Mouse (Mus musculus): ENCODE results near the gene Iqcn.

Gene Iqcn

DNA sequence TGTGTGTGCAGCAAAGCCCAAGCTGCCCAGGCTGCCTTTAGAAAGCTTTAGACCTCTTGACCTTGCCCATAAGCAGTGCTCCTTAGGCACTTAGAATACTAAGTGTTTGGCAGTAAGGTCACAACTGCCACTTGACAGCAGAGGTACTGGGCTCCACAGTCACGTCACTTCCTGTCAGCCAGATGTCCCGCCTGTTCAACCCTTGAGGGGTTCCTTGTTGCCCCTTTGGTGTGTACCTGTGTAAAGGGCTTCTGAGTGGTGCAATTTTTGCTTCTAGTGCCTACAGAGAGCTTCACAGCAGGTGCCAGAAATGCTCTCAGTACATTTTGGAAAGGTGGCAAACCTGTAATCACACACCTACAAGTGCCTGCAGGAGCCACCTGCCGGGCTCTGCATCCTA is 35.0 kb downstream of the Iqcn start:
- peak; percentile 84 to 91 for DNase-seq

DNA sequence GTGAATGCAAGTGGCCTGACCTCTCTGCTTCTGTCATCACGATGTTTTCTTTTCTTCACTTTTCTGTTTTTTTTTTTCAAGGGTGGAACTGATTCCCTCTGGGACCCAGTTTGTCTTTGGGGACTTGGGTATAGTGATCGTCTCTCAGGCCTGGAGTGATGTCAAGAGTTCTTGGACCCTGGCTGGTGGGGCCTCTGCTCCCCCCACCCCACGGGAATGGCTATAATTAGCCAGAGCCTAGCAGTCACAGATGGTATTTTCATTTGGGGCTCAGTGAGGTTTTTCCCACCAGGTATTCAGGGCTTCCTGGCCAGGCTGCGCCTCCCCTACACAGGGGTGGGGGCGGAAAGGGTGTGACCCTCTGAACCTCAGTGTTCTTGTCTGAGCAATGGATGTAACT is 38.4 kb downstream of the Iqcn start:
- DNase-seq, result no peak

DNA sequence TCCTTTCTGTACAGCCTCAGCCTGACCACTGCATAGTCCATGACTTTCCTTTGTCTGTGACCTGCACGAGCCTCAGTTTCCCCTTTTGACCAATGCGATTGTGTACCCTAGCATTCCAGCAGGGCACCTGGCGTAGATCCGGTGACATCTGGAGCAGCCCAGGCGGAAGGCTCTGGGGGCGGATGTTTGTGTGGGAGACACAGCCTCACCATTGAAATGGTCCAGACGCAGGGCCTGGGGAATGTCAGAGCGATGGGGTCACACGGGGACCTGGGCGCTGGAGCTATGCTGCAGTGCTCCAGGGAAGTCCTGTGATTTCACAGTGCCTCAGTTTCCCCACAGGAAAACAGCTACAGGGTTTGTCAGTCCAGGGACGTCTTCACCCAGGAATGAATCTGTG is 38.9 kb downstream of the Iqcn start:
- DNase-seq, result no peak

DNA sequence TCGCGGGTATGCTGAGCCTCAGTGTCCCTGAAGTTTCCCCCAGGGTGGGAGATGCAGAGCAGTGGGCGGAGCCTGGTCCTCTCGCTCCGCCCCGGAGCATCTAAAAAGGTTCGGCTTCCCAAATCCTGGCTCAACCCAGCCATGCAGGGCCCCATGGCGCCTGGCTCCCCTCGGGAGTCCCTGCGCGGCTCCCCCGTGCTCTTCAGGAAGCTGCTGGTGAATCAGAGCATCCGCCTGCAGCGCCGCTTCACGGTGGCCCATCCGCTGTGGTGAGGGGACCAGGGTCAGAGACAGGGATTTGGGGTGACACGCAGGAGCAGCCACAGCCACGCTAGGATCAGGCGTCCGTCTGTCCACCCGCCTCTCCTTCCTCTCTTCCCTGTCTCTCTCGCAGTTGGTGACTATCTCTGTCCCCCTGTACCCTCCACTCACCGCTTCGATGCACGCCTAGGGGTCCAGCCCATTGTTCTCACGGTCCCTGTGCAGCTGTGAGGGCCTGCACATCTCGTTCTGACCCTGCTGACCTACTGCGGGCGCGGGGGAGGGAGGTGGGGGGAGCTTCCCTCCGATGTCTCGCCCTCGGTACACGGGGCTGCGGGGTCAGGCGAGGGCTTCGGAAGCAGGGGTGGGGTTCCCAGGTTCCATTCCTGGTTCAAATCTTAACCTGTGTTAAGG is 39.9 kb downstream of the Iqcn start:
- no peak for DNase-seq

DNA sequence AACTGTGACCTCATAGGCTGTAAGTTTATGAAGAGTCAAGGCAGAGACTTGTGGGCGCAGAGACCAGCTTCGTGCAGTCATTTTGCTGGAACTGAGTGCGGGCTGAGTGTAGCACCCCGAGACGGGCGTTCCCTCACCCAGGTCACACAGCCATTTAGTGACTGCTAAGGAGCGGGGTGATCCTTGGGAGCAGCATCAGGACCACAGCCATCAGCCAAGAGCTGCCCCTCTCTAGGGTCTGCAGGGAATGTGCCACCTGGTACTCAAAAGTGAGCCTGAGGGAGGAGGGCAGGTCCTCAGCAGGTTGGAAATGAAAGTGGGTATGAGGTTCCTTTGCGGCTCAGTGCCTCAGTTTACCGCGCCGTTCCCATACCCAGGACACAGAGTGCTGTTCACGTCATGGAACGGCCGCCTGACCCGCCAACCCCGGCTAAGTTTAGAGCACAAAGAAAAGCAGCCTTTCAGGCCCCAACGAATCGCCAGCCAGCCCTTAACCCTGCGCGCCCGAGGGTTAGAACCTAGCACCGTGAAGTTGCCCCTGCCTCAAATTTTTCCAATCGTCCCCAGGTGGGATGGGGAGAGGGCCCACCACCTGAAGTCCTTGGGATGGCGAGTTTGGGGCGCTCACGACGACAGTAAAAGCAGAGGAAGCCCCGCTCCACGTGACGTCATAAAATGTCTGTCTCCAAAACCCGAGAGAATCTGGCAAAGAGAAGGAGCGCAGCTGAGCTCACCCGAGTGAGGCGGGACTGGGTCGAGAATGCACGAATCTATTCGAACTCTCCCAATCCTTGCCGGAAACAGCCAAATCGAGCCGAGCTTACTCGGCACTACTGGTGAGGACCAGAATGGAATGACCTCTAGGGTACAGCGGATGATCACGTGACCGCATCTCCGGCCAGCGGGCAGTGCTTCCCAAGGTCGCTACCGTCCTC is 40.7 kb downstream of the Iqcn start:
- peak; percentile 71 to 81 for DNase-seq

DNA sequence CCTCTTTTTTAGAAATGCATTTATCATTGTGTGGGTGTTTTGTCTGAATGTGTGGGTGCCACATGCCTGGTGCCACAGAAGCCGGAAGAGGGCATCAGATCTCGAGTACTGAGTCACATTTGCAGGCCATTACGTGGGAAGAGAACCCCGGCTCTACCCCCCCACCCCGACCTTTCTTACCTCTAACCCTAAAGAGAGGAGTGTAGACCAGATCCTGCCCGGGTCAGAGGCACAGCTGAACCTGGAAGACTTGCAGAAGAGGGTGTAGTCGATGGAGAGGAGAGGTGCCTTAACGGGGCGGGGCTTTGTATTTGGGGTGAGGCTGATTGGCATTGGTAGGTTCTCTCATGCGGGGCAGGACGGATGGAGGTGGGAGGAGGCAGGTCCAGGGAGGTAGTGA is 41.5 kb downstream of the Iqcn start:
- no peak for DNase-seq

DNA sequence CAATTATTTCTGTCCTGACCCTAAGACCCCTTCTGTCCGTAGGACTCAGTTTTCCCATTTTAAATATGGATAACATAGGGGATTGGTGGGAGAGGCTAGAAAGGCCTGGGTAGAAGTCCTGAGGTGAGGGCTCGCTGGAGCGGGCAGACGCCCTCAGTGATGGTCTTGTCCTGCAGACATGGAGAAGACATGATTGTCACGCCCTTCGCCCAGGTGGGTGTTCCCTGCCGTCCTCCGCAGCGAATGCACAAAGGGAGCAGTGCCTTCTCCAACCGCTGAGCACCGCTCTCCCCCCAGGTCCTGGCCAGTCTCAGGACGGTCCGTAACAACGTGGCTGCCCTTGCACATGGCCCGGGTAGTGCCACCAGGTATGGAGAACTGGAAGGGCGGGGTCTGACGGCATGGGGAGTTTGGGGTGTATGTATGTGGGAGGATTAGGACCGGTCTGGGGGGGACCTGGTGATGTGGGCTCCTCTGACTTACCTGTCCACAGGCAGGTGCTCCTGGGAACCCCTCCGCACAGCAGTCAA is 42.5 kb downstream of the Iqcn start:
- DNase-seq, result no peak

DNA sequence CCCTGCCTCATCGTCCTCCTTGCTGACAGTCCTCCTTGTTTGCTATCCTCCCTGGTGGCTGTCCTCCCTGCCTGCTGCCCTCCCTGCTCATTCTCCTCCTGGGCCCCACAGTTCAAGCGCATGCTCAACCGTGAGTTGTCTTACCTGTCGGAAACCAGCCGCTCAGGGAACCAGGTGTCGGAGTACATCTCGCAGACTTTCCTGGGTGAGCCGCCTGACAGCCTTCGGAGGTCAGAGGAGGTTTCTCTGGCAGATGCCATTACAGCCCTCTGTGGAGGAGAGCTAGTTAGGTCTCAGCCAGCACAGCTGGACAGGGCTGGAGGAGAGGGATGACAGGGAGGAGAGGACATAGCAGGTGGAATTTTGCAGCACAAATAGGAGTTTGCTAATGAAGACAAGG is 43.4 kb downstream of the Iqcn start:
- DNase-seq, result no peak

DNA sequence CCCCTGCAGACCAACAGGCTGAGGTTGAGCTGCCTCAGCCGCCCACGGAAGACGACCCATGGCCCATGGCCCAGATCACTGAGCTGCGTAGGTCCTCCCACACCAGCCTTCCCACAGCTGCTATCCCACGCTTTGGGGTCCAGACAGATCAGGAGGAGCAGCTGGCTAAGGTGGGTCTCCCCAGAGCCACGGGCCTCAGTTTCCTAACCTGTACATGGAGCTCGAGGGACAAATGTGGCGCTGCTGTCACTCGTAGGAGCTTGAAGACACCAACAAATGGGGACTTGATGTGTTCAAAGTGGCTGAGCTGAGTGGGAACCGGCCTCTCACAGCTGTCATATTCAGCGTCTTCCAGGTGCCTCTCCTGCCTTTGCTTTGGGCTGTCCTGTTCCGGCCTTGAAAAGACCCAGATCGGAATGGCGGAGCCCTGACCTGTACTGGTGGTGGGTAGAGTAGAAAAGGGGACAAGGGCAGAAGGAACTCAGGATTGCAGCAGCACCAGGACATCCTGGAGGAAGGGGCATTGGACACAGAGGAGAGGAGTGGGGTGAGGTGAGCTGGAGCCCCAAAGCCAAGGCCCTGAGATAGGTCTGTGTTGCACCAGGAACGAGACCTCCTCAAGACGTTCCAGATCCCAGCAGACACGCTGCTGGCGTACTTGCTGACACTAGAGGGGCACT is 44.1 kb downstream of the Iqcn start:
- no peak for DNase-seq

DNA sequence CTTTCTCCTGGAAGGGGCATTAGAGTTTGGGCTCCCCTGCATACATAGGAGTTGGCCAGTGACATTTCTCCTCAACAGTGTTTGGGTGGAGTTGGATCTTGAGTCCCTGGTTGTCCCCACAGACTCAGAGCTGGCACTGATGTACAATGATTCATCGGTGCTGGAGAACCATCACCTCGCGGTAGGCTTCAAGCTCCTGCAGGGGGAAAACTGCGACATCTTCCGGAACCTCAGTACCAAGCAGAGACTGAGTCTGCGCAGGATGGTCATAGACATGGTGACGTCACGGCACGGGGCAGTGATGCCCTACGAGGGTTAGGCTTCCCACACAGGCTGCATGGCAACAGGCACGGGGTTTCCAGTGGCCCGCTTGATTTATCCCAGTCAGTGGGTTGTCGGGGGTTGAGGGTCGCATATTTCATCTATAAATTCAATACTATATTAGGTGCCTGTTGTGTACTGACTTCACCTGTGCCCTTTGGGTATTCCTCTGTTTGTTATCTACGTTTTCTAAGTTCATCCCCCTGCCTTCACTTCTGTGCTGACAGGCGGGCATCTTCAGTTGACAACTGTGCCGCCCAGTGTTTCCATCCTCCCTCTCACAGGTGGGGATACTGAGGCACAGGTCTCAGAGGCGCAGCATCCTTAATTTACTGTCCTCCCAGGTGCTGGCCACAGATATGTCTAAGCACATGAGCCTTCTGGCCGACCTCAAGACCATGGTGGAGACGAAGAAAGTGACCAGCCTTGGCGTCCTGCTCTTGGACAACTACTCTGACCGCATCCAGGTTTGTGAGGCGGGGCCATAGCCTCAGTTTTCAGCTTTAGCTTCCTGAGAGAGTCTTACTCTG is 45.2 kb downstream of the Iqcn start:
- no peak for DNase-seq

DNA sequence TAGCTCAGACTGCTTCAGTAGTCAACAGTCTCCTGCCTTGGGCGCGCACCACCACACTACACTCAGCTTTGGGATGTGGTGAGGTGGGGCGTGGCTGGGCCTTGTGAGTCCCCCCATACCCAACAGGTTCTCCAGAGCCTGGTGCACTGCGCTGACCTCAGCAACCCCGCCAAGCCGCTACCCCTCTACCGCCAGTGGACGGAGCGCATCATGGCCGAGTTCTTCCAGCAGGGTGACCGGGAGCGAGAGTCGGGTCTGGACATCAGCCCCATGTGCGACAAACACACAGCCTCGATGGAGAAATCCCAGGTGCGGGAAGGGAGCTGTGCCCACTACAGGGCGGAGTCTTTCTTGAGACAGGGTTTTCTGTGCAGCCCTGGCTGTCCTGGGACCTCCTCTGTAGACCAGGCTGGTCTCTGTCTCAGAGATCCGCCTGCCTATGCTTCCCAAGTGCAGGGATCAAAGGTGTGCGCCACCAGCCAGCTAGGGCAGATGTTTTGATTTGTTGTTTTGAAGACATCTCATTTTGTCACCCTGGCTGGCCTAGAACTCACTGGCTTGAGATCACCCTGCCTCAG is 45.9 kb downstream of the Iqcn start:
- no peak for DNase-seq

DNA sequence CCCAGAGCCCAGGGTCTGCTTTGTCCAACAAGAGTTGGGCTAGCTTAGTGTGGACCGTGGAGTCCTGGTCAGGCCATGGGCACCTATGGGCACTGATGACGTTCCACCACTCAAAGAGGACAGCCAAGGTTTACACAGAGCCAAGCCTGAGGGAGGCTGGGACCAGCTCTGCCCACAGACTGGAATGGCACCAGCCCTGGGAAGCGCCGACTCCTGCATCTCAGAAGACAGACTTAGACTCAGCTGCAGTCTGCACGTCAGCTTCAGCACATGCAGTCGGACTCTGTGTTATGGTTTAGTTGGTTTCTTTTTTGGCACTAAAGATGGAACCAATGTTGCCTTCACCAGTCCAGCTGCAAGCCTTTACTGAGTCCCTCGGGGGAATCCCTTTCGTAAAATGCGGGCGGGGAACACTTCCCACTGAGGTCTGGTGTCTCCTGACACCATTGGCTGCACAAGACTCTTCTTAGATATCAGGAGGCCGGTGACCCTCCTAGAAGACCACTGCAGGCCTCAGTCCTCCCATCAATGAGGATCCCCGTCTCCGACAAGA is 46.9 kb downstream of the Iqcn start:
- DNase-seq, result no peak

DNA sequence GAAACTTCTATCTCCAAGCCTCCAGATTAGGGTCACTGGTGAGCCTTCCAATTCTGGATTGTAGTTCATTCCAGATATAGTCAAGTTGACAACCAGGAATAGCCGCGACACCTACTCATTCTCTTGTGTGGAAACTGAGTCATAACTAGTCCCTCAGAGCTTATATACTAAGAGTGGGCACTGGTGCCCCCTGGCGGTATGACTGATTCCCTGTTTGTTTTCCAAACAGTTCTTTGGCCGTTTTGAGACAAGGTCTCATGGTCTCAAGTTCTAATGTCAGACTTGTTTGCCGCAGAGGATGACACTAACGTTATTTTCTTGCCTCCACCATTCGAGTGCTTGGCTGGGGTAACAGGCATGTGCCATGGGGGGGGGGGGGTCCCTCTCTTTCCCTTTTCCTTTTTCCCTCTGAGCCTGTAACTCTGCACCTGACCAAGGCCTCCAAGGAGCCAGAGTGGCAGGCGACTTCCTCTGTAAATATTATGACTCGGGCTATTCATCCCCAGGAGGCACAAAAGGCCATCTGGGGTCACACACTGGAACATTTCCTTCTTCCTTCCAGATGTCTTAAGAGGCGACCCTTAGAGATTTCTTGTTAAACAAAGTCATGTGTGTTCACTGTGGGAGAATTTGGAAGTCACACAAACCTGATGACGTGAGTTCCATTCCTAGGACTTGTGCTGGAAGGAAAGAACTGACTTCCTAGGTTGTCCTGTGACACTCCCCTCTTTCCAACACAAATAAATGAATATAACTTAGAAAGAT is 48.9 kb downstream of the Iqcn start:
- peak; percentile 90 to 94 for DNase-seq

DNA sequence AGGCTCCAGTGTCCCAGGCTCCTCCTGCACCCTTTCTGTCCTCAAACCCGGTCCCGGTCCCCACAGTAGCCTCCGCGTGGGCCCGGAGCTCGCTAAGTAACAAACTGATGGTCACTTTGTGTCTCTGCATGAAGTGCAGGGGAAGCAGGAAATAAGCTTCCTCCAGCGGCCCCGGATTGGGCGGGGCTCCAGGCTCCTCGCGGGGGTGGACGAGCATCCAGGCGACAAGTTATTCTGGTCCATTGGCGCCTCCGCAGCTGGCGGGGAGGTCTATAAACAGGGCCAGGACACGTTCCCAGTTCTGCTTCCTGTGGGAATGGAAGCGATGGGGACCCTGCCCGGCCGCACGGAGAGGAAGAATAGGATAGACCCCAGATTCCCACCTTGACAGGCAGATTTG is 49.9 kb downstream of the Iqcn start:
- DNase-seq, result peak; percentile 91 to 95

DNA sequence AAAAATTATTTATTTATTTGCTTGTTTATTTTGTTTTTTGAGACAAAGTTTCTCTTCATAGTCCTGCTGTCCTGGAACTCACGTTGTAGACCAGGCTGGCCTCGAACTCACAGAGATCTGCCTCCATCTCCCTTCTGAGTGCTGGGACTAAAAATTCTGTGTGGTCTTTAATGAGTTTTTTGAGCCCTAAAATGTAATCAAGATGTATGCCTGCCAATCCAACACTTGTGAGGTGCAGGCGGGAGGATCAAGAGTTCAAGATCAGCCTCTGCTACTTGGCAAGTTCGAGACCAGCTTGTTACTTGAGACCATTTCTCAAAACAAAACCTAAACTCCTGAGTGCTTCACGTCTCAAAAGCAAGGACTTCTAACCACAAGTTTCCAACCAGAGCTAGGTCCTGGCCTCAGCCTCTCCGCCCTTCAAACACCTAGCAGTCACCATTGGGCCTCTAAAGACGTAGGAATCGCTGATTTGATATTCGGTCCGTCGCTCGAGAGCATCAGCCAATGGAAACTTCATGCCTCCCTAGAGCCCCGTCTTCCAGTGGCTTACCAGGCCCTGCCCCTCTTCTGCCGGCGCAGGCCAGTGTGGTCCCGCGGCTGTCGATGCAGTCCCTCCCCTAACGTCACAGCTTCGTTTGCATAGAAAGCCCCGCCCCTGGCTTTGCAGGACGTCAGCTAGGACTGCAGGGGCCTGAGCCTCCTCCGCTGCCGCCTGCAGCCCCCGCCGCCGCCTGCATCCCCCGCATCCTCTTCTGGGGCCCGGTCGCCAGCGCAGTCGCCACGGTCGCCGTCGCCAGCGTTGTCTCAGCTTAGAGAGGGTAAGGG is 51.0 kb downstream of the Iqcn start, which contains the start of gene Rab3a:
Gene Rab3a, plus strand, starts transcription at position 637 of the 828 bp plus-strand sequence.
- peak; percentile 99 for DNase-seq

DNA sequence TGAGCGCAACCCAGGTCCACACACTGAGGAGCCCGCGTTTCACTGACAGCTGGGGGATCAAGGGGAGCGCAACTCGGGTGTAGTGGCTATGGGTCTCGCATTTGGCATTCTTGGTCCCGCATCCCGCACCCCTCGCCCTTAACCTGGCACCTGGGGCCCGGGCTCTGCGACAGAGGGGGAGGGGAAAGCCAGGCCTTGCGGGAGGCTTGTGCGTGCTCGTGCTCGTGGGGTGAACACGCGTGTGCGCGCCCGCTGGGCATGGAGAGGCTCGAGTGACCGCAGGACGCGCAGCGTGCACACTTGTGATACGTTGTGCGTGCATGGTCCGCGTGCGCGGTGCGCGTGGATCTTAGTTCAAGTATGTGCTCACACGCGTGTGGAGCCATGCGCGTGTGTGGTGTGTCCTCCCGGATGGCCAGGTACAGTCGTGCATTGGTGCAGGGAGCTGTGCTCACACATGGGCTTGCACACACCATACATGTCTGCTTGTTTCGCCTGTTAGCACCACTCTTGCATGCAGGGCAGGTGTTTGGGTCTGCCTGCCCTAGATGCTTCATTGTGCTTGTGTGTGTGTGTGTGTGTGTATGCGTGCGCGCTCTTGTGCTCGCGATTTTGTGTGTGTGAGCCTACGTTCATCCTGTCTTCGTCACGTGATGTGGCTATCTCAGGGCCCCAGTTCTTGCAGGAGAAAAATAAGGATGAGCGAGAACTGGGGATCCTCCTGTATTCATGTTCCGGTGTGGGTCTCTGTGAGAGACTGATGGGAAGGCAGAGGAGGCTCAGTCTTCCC is 51.8 kb downstream of the Iqcn start:
- DNase-seq, result peak in 1 of 2 experiments; percentile 62

DNA sequence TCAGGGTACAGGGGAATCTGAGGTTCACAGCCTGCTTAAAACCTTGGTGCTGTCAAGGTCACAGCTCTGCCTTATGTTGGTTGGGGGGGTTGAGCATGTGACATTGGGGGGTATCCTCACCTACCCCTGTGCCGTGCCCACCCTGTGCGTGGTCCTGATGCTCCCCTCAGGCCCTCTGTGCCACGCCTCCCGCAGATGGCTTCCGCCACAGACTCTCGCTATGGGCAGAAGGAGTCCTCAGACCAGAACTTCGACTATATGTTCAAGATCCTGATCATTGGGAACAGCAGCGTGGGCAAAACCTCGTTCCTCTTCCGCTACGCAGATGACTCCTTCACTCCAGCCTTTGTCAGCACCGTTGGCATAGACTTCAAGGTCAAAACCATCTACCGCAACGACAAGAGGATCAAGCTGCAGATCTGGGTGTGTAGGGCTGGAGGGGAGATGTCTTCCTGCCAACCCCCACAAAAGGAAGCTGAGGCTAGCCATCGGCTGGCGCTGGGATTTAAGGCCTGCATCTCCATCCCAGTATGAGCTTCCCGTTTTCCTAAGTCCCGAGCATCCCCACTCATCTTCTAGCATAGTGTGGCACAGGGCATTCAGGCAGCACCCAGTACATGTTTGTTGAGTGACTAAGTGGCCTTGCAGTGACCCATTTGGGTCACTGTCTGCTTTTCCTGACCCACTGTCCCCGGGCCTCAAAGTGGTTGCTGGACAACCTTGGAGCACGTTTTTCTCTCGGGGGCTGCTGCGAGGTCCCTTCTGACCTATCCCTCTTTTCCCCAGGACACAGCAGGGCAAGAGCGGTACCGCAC is 52.6 kb downstream of the Iqcn start:
- DNase-seq, result peak in 1 of 2 experiments; percentile 6

DNA sequence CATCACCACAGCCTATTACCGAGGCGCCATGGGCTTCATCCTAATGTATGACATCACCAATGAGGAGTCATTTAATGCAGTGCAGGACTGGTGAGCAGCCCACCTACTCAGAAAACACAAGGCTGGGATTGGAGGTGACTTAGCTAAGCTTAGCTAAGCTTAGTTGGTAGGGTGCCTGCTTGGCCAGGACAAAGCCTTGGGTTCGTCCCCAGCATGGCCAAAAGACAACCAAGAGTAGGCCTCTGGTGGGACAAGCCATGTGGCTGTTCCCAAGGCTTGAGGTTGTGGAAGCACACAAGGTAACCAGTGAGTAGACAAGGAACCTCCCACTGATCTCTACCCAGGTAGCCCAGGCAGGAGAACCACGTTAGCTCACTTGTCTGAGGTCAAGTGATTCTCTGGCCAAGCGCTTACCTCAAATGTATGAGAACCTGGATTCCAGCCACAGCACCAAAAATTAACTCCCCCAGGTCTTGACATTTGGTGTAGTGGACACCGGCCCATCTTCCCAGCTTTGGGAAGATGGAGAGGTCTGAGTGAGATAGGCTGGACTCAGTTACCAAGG is 53.3 kb downstream of the Iqcn start:
- DNase-seq, result no peak

Measured in lung, adult 18-20 months (tissue).